Mouse (Mus musculus): Measurements from ENCODE around the gene Exo5. TPM values are rescaled to one million over a fixed set of nuclear protein-coding genes. Genes with fewer than 3 reads are reported as not detected.

The Exo5 gene
- 10 to 100 TPM in 1 of 2 experiments, 1 to 10 TPM in 1; 9.4 to 12.6 TPM for total RNA-seq (2021)
- long read RNA-seq, experiment 1, partial matches to known transcripts, result 0 of 4 reads
- long read RNA-seq, experiment 1, other reads (novel, unspliced or antisense), result 1 of 4 reads
- long read RNA-seq, experiment 2, transcript Exo5-201 (2 exons, 1,996 nt), result major isoform, 5 of 8 reads
- long read RNA-seq, experiment 2, partial matches to known transcripts, result 0 of 8 reads
- long read RNA-seq, experiment 2, other reads (novel, unspliced or antisense), result 1 of 8 reads

GRCm38 (mm10) chr4:120924554-120925299 is at the start of gene Exo5:
TSS of gene Exo5 (minus strand) at chr4:120925017.
- H3K4me3 ChIP-seq, result peak within 1 kb of the TSS; percentile 86
- peak within 1 kb of the TSS; percentile 98 for H3K27ac ChIP-seq
- TF ChIP-seq CTCF (conservative IDR thresholded peaks at IDR 0.05), result no peak
- peak; percentile 91 to 92 for DNase-seq (ENCODE audit: low spot score in 2 of 2)

DNA sequence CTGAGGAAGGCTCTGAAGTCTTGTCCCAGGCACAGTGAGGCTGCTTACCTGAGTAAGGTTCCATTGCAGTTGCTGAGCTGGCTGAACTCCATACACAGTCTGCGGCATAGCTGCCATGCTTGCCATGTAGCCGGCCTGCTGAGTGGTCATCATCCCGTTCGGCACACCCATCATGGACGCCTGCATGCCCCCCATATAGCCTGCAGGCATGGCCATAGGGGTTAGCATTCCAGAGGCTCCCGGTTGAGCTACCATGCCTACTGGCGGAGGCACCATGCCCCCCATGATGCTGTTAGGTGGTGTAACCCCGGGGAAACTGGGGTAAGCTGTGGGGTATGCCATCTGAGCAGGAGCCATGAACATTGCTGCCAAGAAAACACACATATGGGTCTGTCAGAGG is 47.0 kb upstream of the Exo5 start:
- no peak for DNase-seq (ENCODE audit: low spot score in 2 of 2)
- no peak for TF ChIP-seq CTCF (conservative IDR thresholded peaks at IDR 0.05)
- H3K27ac ChIP-seq, result no peak overlapping the region
- H3K4me3 ChIP-seq, result no peak overlapping the region

DNA sequence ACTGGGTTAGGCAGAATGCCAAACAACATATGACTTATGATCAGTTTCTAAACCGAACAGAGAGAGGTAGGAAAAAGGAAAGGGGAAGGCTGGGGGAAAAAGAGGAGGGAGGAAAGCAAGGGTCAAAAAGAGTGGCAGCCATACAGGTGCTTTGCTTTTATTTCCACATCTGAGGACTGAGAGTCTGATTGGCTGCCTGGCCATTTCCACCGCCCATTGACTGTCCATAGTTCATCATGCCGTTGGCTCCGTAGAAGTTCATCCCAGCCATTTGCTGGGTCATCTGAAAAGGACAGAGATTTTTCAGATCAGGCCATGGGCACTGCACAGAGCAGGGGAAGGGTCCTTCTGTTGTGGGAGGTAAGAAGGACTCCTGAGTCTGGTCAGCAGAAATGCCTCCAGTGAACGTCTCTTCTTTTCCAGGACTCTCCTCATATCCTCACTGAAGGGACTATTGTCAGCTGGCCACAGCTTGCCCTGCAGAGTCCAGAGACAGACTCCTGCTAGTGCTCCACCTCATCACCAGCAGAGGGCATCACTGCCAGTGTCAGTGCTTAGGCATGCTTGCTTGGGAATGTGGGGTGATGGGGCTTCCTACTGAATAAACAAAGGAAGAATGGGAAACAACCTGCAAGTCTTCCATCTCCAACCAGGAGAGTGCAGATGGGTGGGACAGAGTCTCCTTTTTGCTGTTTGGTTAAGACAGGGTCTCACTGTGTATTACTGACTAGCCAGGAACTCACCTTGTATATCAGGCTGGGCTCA is 44.7 kb upstream of the Exo5 start:
- no peak overlapping the region for H3K4me3 ChIP-seq
- DNase-seq (ENCODE audit: low spot score in 2 of 2), result peak; percentile 34 to 52
- TF ChIP-seq CTCF (conservative IDR thresholded peaks at IDR 0.05), result peak; percentile 86
- H3K27ac ChIP-seq, result no peak overlapping the region

DNA sequence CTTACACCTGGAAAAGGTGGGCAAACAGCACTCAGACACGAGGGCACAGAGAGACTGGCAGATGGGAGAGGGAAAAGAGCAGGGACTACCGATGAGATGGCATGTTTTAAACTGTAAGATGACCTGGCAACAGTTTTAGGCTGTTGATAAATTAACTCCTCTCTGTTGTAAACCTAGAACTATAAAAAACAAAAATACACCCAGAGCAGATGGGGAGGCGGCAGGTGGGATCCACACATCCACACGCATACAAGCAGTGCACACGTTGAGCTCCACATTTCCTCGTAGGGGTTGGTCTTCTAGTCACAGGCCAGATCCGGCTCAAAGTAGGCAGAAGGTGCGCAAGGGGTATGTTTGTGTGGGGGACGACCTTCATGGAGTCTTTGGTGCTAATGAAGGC is 43.7 kb upstream of the Exo5 start:
- no peak for DNase-seq (ENCODE audit: low spot score in 2 of 2)
- no peak overlapping the region for H3K4me3 ChIP-seq
- TF ChIP-seq CTCF (conservative IDR thresholded peaks at IDR 0.05), result no peak
- H3K27ac ChIP-seq, result no peak overlapping the region

GRCm38 (mm10) chr4:120955586-120955985 is 30.8 kb upstream of the Exo5 start:
- TF ChIP-seq CTCF (conservative IDR thresholded peaks at IDR 0.05), result no peak
- no peak for DNase-seq (ENCODE audit: low spot score in 2 of 2)
- Histone ChIP-seq H3K27ac (no peak overlapping the region), H3K4me3 (no peak overlapping the region)

GRCm38 (mm10) chr4:120953667-120954066 is 28.9 kb upstream of the Exo5 start:
- DNase-seq (ENCODE audit: low spot score in 2 of 2), result no peak
- TF ChIP-seq CTCF (conservative IDR thresholded peaks at IDR 0.05), result no peak
- Histone ChIP-seq H3K4me3 (no peak overlapping the region), H3K27ac (no peak overlapping the region)

DNA sequence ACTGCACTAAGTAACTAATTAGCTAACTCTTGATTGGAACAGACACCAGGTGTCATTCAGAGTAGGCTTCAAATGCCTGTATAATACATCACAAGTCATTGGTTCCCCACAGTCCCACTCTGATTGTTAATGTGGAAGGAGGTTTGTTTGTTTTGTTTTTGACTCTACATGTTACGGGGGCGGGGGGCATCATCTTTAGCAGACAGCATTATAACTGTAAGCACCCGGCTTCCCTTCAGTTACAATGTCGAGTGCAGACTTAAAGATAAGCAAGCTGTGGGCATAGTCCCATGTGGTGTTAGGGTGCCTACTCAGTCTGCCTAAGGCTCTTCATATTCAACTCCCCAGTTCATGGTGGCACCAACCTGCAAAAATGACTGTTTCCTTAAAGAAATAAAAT is 28.2 kb upstream of the Exo5 start:
- Histone ChIP-seq H3K4me3 (no peak overlapping the region), H3K27ac (no peak overlapping the region)
- no peak for TF ChIP-seq CTCF (conservative IDR thresholded peaks at IDR 0.05)
- no peak for DNase-seq (ENCODE audit: low spot score in 2 of 2)

GRCm38 (mm10) chr4:120952163-120952562 is 27.3 kb upstream of the Exo5 start:
- DNase-seq (ENCODE audit: low spot score in 2 of 2), result no peak
- peak overlapping the region; percentile 61 for H3K4me3 ChIP-seq
- peak overlapping the region; percentile 93 for H3K27ac ChIP-seq
- no peak for TF ChIP-seq CTCF (conservative IDR thresholded peaks at IDR 0.05)

GRCm38 (mm10) chr4:120951428-120951973 is 26.7 kb upstream of the Exo5 start, which contains the start of gene Zfp69:
TSS of gene Zfp69 (minus strand) at chr4:120951699.
- Histone ChIP-seq H3K27ac (peak within 1 kb of the TSS; percentile 93), H3K4me3 (peak within 1 kb of the TSS; percentile 61)
- no peak for TF ChIP-seq CTCF (conservative IDR thresholded peaks at IDR 0.05)
- DNase-seq (ENCODE audit: low spot score in 2 of 2), result peak; percentile 84 to 87

- no peak for TF ChIP-seq CTCF (conservative IDR thresholded peaks at IDR 0.05)
- Histone ChIP-seq H3K27ac (peak overlapping the region; percentile 93), H3K4me3 (peak overlapping the region; percentile 61)
- DNase-seq (ENCODE audit: low spot score in 2 of 2), result no peak
Measured at GRCm38 (mm10) chr4:120950763-120951427, 26.1 kb upstream of the Exo5 start.

GRCm38 (mm10) chr4:120948938-120949337 is 24.1 kb upstream of the Exo5 start:
- H3K4me3 ChIP-seq, result no peak overlapping the region
- DNase-seq (ENCODE audit: low spot score in 2 of 2), result no peak
- H3K27ac ChIP-seq, result no peak overlapping the region
- no peak for TF ChIP-seq CTCF (conservative IDR thresholded peaks at IDR 0.05)

DNA sequence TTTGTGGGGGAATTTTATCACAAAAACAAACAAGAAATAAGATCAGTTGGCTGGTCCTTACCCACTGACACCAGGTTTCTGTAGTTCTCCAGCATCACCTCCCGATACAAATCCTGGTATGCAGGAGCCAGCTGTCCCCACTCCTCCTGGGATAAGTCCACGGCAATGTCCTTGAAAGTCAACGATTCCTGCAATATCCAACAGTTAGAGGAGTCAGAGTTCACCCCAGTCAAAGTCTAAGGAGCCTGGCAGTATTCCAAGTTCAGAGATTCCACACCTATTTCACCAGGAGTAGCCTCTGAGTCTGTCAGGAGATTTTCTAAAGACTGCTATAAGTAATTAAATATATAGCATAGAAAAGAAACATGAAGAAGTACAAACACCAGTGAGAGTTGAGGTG is 10.2 kb upstream of the Exo5 start:
- Histone ChIP-seq H3K27ac (no peak overlapping the region), H3K4me3 (no peak overlapping the region)
- no peak for TF ChIP-seq CTCF (conservative IDR thresholded peaks at IDR 0.05)
- DNase-seq (ENCODE audit: low spot score in 2 of 2), result no peak

All from layer of hippocampus, adult 2 months (tissue).